Mouse (Mus musculus): ENCODE measurements at regions not wholly inside any gene's neighbourhood (a gene's known extent, or its start where the extent isn't known, plus 50 kb on each side); places are given as distances from the start of the nearest gene placed in this dataset.
A peak's percentile ranks its signal among the peaks of the same experiment; 100 is the strongest.

- no peak for DNase-seq (ENCODE audit: low read depth, low spot score)
These were observed 92.6 kb upstream of the Mark1 start for GRCm38 (mm10) chr1:185091816-185092558.

- DNase-seq (ENCODE audit: low read depth, low spot score), result no peak
These were observed 89.8 kb upstream of the Mark1 start for GRCm38 (mm10) chr1:185089196-185089595.

- no peak for DNase-seq (ENCODE audit: low read depth, low spot score)
These were observed 83.8 kb upstream of the Mark1 start for GRCm38 (mm10) chr1:185083191-185083590.

- DNase-seq (ENCODE audit: low read depth, low spot score), result no peak
These were observed 80.7 kb upstream of the Mark1 start for GRCm38 (mm10) chr1:185080118-185080517.

- peak; percentile 13 for DNase-seq (ENCODE audit: low read depth, low spot score)
These were observed 80.0 kb upstream of the Mark1 start for GRCm38 (mm10) chr1:185079331-185079880.

GRCm38 (mm10) chr1:185074001-185074400 lies 74.6 kb upstream of the Mark1 start:
- DNase-seq (ENCODE audit: low read depth, low spot score), result no peak

- no peak for DNase-seq (ENCODE audit: low read depth, low spot score)
These were observed 73.4 kb upstream of the Mark1 start for GRCm38 (mm10) chr1:185072766-185073165.

- no peak for DNase-seq (ENCODE audit: low read depth, low spot score)
These were observed 72.2 kb upstream of the Mark1 start for GRCm38 (mm10) chr1:185071566-185071965.

- DNase-seq (ENCODE audit: low read depth, low spot score), result no peak
These were observed 71.4 kb upstream of the Mark1 start for GRCm38 (mm10) chr1:185070853-185071149.

GRCm38 (mm10) chr1:185070062-185070852 lies 70.9 kb upstream of the Mark1 start:
- peak; percentile 63 for DNase-seq (ENCODE audit: low read depth, low spot score)

- no peak for DNase-seq (ENCODE audit: low read depth, low spot score)
These were observed 68.8 kb upstream of the Mark1 start for GRCm38 (mm10) chr1:185068136-185068535.

GRCm38 (mm10) chr1:185067661-185068060 lies 68.3 kb upstream of the Mark1 start:
- no peak for DNase-seq (ENCODE audit: low read depth, low spot score)

GRCm38 (mm10) chr1:185065056-185065455 lies 65.7 kb upstream of the Mark1 start:
- no peak for DNase-seq (ENCODE audit: low read depth, low spot score)

- DNase-seq (ENCODE audit: low read depth, low spot score), result no peak
These were observed 62.7 kb upstream of the Mark1 start for GRCm38 (mm10) chr1:185062103-185062502.

GRCm38 (mm10) chr1:185057443-185057842 lies 58.1 kb upstream of the Mark1 start:
- no peak for DNase-seq (ENCODE audit: low read depth, low spot score)

GRCm38 (mm10) chr1:185052700-185053099 lies 53.3 kb upstream of the Mark1 start:
- DNase-seq (ENCODE audit: low read depth, low spot score), result no peak

- DNase-seq (ENCODE audit: low read depth, low spot score), result no peak
These were observed 50.6 kb upstream of the Mark1 start for GRCm38 (mm10) chr1:185049980-185050379.
